Mouse (Mus musculus) MEL (cell line): ENCODE measurements around the gene Ing3. TPM values are rescaled to one million over a fixed set of nuclear protein-coding genes. Genes with fewer than 3 reads are reported as not detected.

Source experiments
- DNase-seq: peaks from one replicate; pipeline ENCODE4 v3.0.0; 2011; ENCODE audit warnings: low read depth, low spot score
- H3K27ac ChIP-seq: 2 replicates; pipeline ENCODE4 v1.5.1; 2012; ENCODE audit warnings: low read depth, mild to moderate bottlenecking, control low read depth, low read length, moderate library complexity; ENCODE audit not compliant: control insufficient read depth
- H3K27me3 ChIP-seq, 2 experiments: fragments of 150-350 bp in 1 of 2; sonication (generic) in 1 of 2; 2 replicates each; pipeline ENCODE4 v1.6.1; 2012; ENCODE audit warnings: low read length in 2 of 2, mild to moderate bottlenecking in 2 of 2, improper control_type of control experiment in 1 of 2, moderate library complexity in 1 of 2; ENCODE audit not compliant: insufficient read depth in 2 of 2, control insufficient read depth in 1 of 2
- H3K36me3 ChIP-seq, 2 experiments: 2 replicates each; pipeline ENCODE4 v1.6.1; 2012 to 2014; ENCODE audit warnings: low read length in 2 of 2, improper control_type of control experiment in 1 of 2, inconsistent platforms in 1 of 2, mild to moderate bottlenecking in 1 of 2; ENCODE audit not compliant: insufficient read depth in 2 of 2, control insufficient read depth in 1 of 2
- H3K4me1 ChIP-seq, 2 experiments: fragments of 150-350 bp in 1 of 2; sonication (generic) in 1 of 2; 2 replicates each; pipeline ENCODE4 v1.6.1; 2012; ENCODE audit warnings: low read length in 2 of 2, improper control_type of control experiment in 1 of 2, mild to moderate bottlenecking in 1 of 2; ENCODE audit not compliant: insufficient read depth in 2 of 2, control insufficient read depth in 1 of 2
- H3K4me3 ChIP-seq, 2 experiments: fragments of 150-350 bp in 1 of 2; sonication (generic) in 1 of 2; 2 replicates each; pipeline ENCODE4 v1.5.1; 2012; ENCODE audit warnings: low read depth in 2 of 2, low read length in 2 of 2, mild to moderate bottlenecking in 2 of 2, moderate library complexity in 2 of 2, control low read depth in 1 of 2, improper control_type of control experiment in 1 of 2; ENCODE audit not compliant: control insufficient read depth in 1 of 2, insufficient read depth in 1 of 2
- H3K79me2 ChIP-seq: 2 replicates; pipeline ENCODE4 v1.6.1; 2012; ENCODE audit warnings: mild to moderate bottlenecking, low read length, moderate library complexity; ENCODE audit not compliant: control insufficient read depth, poor library complexity, insufficient read depth
- H3K9ac ChIP-seq: 2 replicates; pipeline ENCODE4 v1.6.1; 2012; ENCODE audit warnings: low read depth, mild to moderate bottlenecking, control low read depth, low read length, moderate library complexity; ENCODE audit not compliant: control insufficient read depth, poor library complexity, severe bottlenecking
- H3K9me3 ChIP-seq: fragments of 150-350 bp; sonication (generic); replicated peaks from 2 replicates; pipeline ENCODE4 v1.6.1; 2012; ENCODE audit warnings: mild to moderate bottlenecking, low read length, improper control_type of control experiment, moderate library complexity; ENCODE audit not compliant: insufficient read depth
- CHD2 ChIP-seq: IDR thresholded peaks from 2 replicates; pipeline ENCODE4 v1.6.1; 2011; ENCODE audit warnings: low read length, improper control_type of control experiment
- ELF1 ChIP-seq: IDR thresholded peaks from 2 replicates; pipeline ENCODE4 v1.6.1; 2014; ENCODE audit warnings: low read depth, mild to moderate bottlenecking, inconsistent platforms, low read length, improper control_type of control experiment, moderate library complexity
- EP300 ChIP-seq, 2 experiments: IDR thresholded peaks; 2 replicates each; pipeline ENCODE4 v1.6.1; 2011; ENCODE audit warnings: improper control_type of control experiment in 2 of 2, low read length in 2 of 2, low read depth in 1 of 2, mild to moderate bottlenecking in 1 of 2
- JUND ChIP-seq: IDR thresholded peaks from 2 replicates; pipeline ENCODE4 v1.6.1; 2011; ENCODE audit warnings: low read depth, mild to moderate bottlenecking, improper control_type of control experiment, low read length
- MAFK ChIP-seq: IDR thresholded peaks from 2 replicates; pipeline ENCODE4 v1.6.1; 2011; ENCODE audit warnings: low read depth, mild to moderate bottlenecking, low read length, improper control_type of control experiment, borderline replicate concordance
- MEF2A ChIP-seq: IDR thresholded peaks from 2 replicates; pipeline ENCODE4 v1.6.1; 2014; ENCODE audit warnings: low read depth, mild to moderate bottlenecking, inconsistent platforms, low read length, improper control_type of control experiment; ENCODE audit not compliant: poor library complexity, insufficient replicate concordance, severe bottlenecking; ENCODE audit errors: extremely low read depth
- NRF1 ChIP-seq: IDR thresholded peaks from 2 replicates; pipeline ENCODE4 v1.6.1; 2014; ENCODE audit warnings: low read depth, mild to moderate bottlenecking, inconsistent platforms, low read length, improper control_type of control experiment, moderate library complexity; ENCODE audit not compliant: poor library complexity, insufficient read depth, severe bottlenecking
- POLR2AphosphoS2 ChIP-seq: IDR thresholded peaks from 2 replicates; pipeline ENCODE4 v1.6.1; 2011; ENCODE audit warnings: low read length, improper control_type of control experiment
- RAD21 ChIP-seq: IDR thresholded peaks from 2 replicates; pipeline ENCODE4 v1.6.1; 2011; ENCODE audit warnings: mild to moderate bottlenecking, low read depth, low read length, improper control_type of control experiment
- TBP ChIP-seq: IDR thresholded peaks from 2 replicates; pipeline ENCODE4 v1.8.0; 2011; ENCODE audit warnings: low read depth, low read length, improper control_type of control experiment
- polyA plus RNA-seq, 2 experiments: library from polyadenylated mRNA; stranded (reverse) in 1 of 2; unstranded in 1 of 2; fragments of >175 nt in 1 of 2; fragments of >200 nt in 1 of 2; gene quantifications; 2 replicates each; pipeline versions ENCODE4 v1.2.1 to v1.2.4; 2012; ENCODE audit warnings: low replicate concordance in 2 of 2, low read depth in 1 of 2; ENCODE audit not compliant: insufficient read length in 2 of 2, insufficient read depth in 1 of 2, missing spikeins in 1 of 2
- total RNA-seq: library from RNA; depleted of rRNA; stranded (reverse); fragments of 300-350 nt; gene quantifications from 2 replicates; pipeline ENCODE4 v1.2.3, GENCODE M21; 2012

Gene Ing3
- total and polyA plus RNA-seq, 3 experiments, result 13.4 to 16.5 TPM; not detected in 1

DNA sequence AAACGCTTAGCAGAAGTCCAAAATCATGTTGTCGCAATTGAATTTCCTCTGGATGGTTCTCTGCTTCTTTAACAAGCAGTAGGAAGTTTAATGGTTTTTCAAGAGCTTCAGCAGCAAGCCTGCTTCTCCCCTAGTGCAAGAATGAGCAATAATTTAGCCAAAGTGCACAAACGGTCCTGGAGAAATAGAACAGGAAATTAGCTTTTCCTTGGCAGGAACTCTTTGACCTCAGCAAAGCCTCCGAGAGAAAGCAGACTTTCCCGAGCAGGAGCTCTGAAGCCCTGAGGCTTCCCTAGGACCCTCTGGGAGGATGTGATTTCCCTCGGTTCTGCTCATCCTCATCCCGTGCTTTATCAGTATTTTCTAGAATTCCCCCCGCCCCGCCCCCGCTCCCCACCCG, 49.7 kb downstream of the Ing3 start:
- no peak overlapping the region for H3K9ac ChIP-seq
- H3K27ac ChIP-seq, result no peak overlapping the region
- no peaks in the 10 kb centered on the region; a peak in 1 of 4 replicates for H3K27me3 ChIP-seq
- no peak overlapping the region for H3K4me3 ChIP-seq
- no peaks in the 10 kb centered on the region for H3K9me3 ChIP-seq
- TF ChIP-seq CHD2, result no peak
- no peak for TF ChIP-seq JUND
- TF ChIP-seq POLR2AphosphoS2, result no peak
- TF ChIP-seq MEF2A, result no peak
- no peak for TF ChIP-seq ELF1
- H3K4me1 ChIP-seq, result no peaks in the 10 kb centered on the region
- no peaks in the 10 kb centered on the region for H3K36me3 ChIP-seq
- H3K79me2 ChIP-seq, result no peaks in the 10 kb centered on the region
- DNase-seq, result no peak

- Histone ChIP-seq H3K4me3 (no peak overlapping the region), H3K36me3 (no peaks in the 10 kb centered on the region), H3K79me2 (no peaks in the 10 kb centered on the region), H3K27me3 (peaks cover 0 to 2% of the 10 kb centered on the region in 2 experiments; a peak in 2 of 4 replicates), H3K9ac (no peak overlapping the region), H3K4me1 (no peaks in the 10 kb centered on the region), H3K27ac (no peak overlapping the region), H3K9me3 (no peaks in the 10 kb centered on the region)
- DNase-seq, result no peak
- TF ChIP-seq TBP (no peak), CHD2 (no peak), JUND (no peak)
These were observed 50.7 kb downstream of the Ing3 start for GRCm38 (mm10) chr6:22000086-22000485.

- Histone ChIP-seq H3K4me3 (no peak overlapping the region), H3K27ac (no peak overlapping the region), H3K4me1 (no peaks in the 10 kb centered on the region), H3K36me3 (no peaks in the 10 kb centered on the region), H3K9me3 (no peaks in the 10 kb centered on the region), H3K79me2 (no peaks in the 10 kb centered on the region), H3K27me3 (peaks cover 0 to 3% of the 10 kb centered on the region in 2 experiments; a peak in 3 of 4 replicates), H3K9ac (no peak overlapping the region)
- TF ChIP-seq ELF1 (no peak), RAD21 (no peak), NRF1 (no peak), MAFK (no peak), EP300 (IDR thresholded peaks at IDR 0.05; ENCODE audit: low read depth in 1 of 2, low read length in 2 of 2) (no peak)
- no peak for DNase-seq
These were observed 51.5 kb downstream of the Ing3 start for GRCm38 (mm10) chr6:22000881-22001280.
